Mouse (Mus musculus) G1E (cell line): Measurements from ENCODE around the gene Nepn.

Source experiments
- CTCF ChIP-seq: IDR thresholded peaks from 2 replicates; pipeline ENCODE4 v1.5.1; 2012; ENCODE audit warnings: low read depth, low read length, inconsistent platforms, mixed read lengths
- GATA1 ChIP-seq: IDR thresholded peaks from 2 replicates; pipeline ENCODE4 v1.6.1; 2012; ENCODE audit warnings: borderline replicate concordance, low read length, inconsistent platforms, mixed read lengths
- GATA2 ChIP-seq: IDR thresholded peaks from 2 replicates; pipeline ENCODE4 v1.6.1; 2012; ENCODE audit warnings: low read depth, low read length, inconsistent platforms, borderline replicate concordance
- POLR2AphosphoS5 ChIP-seq: IDR thresholded peaks from 2 replicates; pipeline ENCODE4 v1.6.1; 2012; ENCODE audit warnings: low read depth, low read length, inconsistent platforms; ENCODE audit not compliant: insufficient replicate concordance
- TAL1 ChIP-seq: conservative IDR thresholded peaks from 2 replicates; pipeline ENCODE4 v1.6.1; 2012; ENCODE audit warnings: low read depth, low read length, inconsistent platforms, mixed read lengths

DNA sequence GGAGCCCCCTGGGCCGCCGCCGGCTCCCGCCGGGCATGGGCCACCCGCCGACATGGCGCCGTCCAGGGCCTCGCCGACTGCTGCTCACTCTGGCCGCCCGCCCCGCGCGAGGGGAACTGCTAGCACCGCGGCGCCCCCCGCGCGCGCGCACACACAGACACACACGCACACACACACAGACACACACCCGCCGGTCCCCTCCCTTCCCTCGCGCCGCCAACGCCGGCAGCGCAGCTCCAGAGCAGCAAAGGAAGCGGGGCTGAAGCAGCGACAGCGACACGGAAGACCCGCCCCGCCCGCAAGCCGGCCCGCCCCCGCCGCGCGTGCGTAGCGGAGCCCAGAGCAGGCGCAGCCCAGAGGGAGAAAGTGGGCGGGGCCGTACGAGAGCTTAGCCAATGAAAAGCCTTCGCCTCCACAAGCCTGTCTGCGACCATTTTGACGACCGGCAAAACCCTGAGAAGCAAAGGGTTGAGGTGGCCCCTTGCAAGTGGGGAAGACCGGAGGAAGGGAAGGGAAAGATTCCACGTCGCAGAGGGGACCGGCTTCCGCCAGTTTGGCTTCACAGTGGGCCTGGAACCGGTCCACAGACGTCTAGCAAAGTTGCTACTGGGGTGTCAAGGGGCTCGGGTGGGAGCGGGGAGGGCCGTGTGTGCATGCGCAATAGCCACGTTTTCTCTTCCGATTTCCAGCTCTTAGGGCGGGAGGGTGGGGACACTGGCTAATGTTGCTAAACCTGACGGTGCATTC is 6.8 kb upstream of the Nepn start, which contains the start of gene Gopc:
- no peak for TF ChIP-seq CTCF
- no peak for TF ChIP-seq GATA1
- TF ChIP-seq TAL1 = no peak
- no peak for TF ChIP-seq GATA2
- TF ChIP-seq POLR2AphosphoS5 = no peak
